Mouse (Mus musculus) spleen, postnatal 36 days (tissue): Measurements from ENCODE around the gene Slc7a14.
"Not testable (repeated sequence)": the region's sequence is repeated elsewhere in the genome, so short reads cannot be mapped to it uniquely, and the experiment has no call there.

Experiments used
- DNase-seq, 2 experiments: peaks; one replicate each; pipeline ENCODE4 v3.0.0; 2022; ENCODE audit warnings: low spot score in 2 of 2, mixed read lengths in 1 of 2

Slc7a14 gene

GRCm38 (mm10) chr3:31309934-31310787 is at the start of gene Slc7a14:
Gene Slc7a14, minus strand, starts transcription at chr3:31310378.
- no peak for DNase-seq

- no peak for DNase-seq
Observed at GRCm38 (mm10) chr3:31346540-31346939, 36.4 kb upstream of the Slc7a14 start.

GRCm38 (mm10) chr3:31345766-31346165 is 35.6 kb upstream of the Slc7a14 start:
- no peak for DNase-seq

GRCm38 (mm10) chr3:31339236-31339635 is 29.1 kb upstream of the Slc7a14 start:
- no peak for DNase-seq

GRCm38 (mm10) chr3:31328237-31328836 is 18.2 kb upstream of the Slc7a14 start:
- DNase-seq, result no peak

GRCm38 (mm10) chr3:31327791-31328190 is 17.6 kb upstream of the Slc7a14 start:
- DNase-seq, result no peak

GRCm38 (mm10) chr3:31324231-31324654 is 14.1 kb upstream of the Slc7a14 start:
- no peak for DNase-seq

- DNase-seq, result no peak
Observed at GRCm38 (mm10) chr3:31309371-31309933, 726 bp downstream of the Slc7a14 start.

- DNase-seq, result no peak
Observed at GRCm38 (mm10) chr3:31308906-31309305, 1.3 kb downstream of the Slc7a14 start.

- no peak for DNase-seq
Observed at GRCm38 (mm10) chr3:31307936-31308335, 2.2 kb downstream of the Slc7a14 start.

GRCm38 (mm10) chr3:31291673-31292602 is 18.2 kb downstream of the Slc7a14 start:
- DNase-seq, result no peak

- no peak for DNase-seq
Observed at GRCm38 (mm10) chr3:31287421-31287948, 22.7 kb downstream of the Slc7a14 start.

GRCm38 (mm10) chr3:31281116-31281515 is 29.1 kb downstream of the Slc7a14 start:
- DNase-seq, result no peak

- DNase-seq, result no peak
Observed at GRCm38 (mm10) chr3:31274875-31275274, 35.3 kb downstream of the Slc7a14 start.

- DNase-seq, result not testable (repeated sequence)
Observed at GRCm38 (mm10) chr3:31273247-31273646, 36.9 kb downstream of the Slc7a14 start.

- no peak for DNase-seq
Observed at GRCm38 (mm10) chr3:31272635-31273034, 37.5 kb downstream of the Slc7a14 start.

GRCm38 (mm10) chr3:31269551-31270317 is 40.4 kb downstream of the Slc7a14 start:
- DNase-seq, result no peak

GRCm38 (mm10) chr3:31267921-31268320 is 42.3 kb downstream of the Slc7a14 start:
- no peak for DNase-seq

- DNase-seq, result no peak
Observed at GRCm38 (mm10) chr3:31266941-31267340, 43.2 kb downstream of the Slc7a14 start.

GRCm38 (mm10) chr3:31263535-31263934 is 46.6 kb downstream of the Slc7a14 start:
- DNase-seq, result no peak
